Mouse (Mus musculus): ENCODE data around the gene Gm13288.
"Not testable (repeated sequence)": the region's sequence is repeated elsewhere in the genome, so short reads cannot be mapped to it uniquely, and the experiment has no call there.

Gm13288 gene

GRCm38 (mm10) chr4:88802954-88803353 lies 2.4 kb upstream of the Gm13288 start, which contains the start of gene Gm13287:
TSS of gene Gm13287 (plus strand) at chr4:88803254.
- DNase-seq, result not testable (repeated sequence)

DNA sequence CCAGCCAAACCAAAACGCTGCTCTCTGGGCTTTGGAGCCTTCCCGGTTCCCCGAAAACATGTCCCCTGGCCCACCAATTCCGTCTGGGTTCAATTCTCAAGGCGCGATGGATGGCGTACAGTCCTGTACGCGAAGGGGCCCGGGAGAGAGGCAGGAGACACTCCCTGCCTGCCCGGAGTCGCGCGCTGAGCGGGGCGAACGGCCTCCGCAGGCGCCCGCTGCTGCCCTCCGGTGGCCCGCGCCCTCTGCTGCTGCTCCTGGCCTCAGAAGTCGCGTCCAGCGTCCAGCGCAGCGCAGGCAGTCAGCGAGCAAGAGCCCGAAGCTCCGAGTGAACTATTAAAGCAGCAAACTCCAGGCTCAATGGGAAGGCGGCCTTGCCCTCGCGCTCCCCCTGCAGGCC lies 430 bp downstream of the Gm13288 start:
- DNase-seq, result peak; percentile 44

DNA sequence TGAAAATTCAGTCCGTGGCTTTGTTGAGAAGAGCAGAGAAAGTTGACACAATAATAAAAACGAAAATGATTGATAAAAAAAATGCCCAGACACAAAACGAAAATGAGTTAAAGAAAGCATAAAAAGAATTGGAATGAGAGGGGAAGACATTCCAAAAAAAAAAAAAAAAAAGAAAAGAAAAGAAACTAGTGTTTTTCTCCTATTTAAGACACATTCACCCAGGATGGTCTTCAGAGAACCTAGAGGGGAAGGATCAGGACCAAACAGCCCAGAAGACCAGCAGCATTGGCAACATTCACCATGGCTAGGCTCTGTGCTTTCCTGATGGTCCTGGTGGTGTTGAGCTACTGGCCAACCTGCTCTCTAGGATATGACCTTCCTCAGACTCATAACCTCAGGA lies 10.6 kb downstream of the Gm13288 start, which contains the start of gene Ifna7:
Gene Ifna7 (plus strand): TSS at position 301 of the 400 bp plus-strand sequence.
- no peak for DNase-seq

- no peak for DNase-seq
Observed at GRCm38 (mm10) chr4:88819659-88820058, 14.3 kb downstream of the Gm13288 start, which contains the start of gene Ifna11. TSS of gene Ifna11 (plus strand) at chr4:88819959.

DNA sequence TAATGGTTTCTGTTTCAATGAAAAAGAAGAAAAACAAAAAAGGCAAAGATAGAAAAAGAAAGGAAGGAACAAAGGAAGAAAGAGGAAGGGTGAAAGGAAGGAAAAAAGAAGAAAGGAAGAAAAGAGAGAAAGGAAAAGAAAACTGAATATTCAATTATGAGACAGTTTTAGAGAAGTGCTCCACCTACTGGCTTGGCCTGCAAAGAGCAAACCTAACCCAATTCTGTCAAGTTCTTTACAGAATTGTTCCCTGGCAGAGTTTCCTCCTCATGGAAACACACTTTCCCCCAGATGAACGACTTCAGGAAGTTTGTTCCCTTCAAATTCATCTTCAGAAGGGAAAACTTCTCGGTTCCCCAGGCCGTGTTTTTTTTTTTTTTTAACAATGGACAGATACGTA lies 17.7 kb downstream of the Gm13288 start:
- DNase-seq, result no peak

DNA sequence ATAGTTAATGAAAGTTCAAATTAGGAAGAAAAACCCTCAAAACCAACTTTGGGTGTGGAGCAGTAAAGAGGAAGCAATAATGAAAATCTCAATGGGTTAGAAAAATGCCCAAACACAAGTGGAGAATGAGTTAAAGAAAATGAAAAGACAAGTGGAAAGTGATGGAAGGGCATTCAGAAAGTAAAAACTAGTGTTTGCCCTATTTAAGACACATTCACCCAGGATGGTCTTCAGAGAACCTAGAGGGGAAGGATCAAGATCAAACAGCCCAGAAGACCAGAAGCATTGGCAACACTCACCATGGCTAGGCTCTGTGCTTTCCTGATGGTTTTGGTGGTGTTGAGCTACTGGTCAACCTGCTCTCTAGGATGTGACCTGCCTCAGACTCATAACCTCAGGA lies 21.8 kb downstream of the Gm13288 start, which contains the start of gene Ifna6:
Gene Ifna6 (plus strand): TSS at position 301 of the 400 bp plus-strand sequence.
- DNase-seq, result not testable (repeated sequence)

- no peak for DNase-seq
Observed at GRCm38 (mm10) chr4:88830523-88830922, 25.2 kb downstream of the Gm13288 start.

GRCm38 (mm10) chr4:88835225-88835624 lies 29.9 kb downstream of the Gm13288 start, which contains the start of gene Ifna5:
TSS of gene Ifna5 (plus strand) at chr4:88835525.
- not testable (repeated sequence) for DNase-seq

GRCm38 (mm10) chr4:88838828-88839227 lies 33.5 kb downstream of the Gm13288 start:
- no peak for DNase-seq

GRCm38 (mm10) chr4:88840058-88840457 lies 34.7 kb downstream of the Gm13288 start:
- DNase-seq, result no peak

DNA sequence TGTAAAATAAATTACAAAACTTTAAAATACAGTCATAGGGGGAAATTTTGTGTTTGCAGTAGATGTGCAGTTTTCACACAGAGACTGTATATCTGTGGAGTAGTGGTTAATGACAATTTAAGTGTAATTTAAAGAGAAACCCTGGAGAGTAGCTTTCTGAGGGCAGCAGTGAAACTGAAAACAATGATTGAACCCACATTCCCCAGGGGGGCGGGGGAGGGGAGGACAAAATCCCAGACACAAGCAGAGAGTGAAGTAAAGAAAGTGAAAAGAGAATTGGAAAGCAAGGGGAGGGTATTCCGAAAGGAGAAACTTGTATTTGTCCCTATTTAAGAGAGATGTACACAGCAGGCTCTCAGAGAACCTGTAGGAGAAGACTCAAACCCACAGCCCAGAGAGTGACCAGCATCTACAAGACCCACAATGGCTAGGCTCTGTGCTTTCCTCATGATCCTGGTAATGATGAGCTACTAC lies 36.1 kb downstream of the Gm13288 start, which contains the start of gene Ifna4:
Gene Ifna4 (plus strand): TSS at position 424 of the 474 bp plus-strand sequence.
- DNase-seq, result no peak

DNA sequence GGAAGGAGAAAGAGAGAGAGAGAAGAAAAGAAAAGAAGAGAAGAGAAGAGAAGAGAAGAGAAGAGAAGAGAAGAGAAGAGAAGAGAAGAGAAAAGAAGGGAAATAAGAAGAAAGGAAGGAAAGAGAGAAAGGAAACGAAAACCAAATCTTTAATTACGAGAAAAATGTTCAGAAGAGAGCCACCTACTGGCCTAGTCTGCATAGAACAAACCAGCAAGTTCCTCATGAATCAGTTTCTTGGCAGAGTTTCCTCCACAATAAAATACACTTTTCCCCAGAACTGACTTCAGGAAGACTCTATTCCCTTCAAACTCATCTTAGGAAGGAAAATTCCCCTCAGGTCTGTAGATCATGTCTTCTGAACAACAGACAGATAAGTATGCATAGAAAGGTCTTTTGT lies 40.0 kb downstream of the Gm13288 start:
- DNase-seq, result no peak

- DNase-seq, result no peak
Observed at GRCm38 (mm10) chr4:88849698-88850097, 44.4 kb downstream of the Gm13288 start, which contains the start of gene Ifna1. TSS of gene Ifna1 (plus strand) at chr4:88850087.

- DNase-seq, result no peak
Observed at GRCm38 (mm10) chr4:88851026-88851763, 45.9 kb downstream of the Gm13288 start.
